Mouse (Mus musculus) embryonic facial prominence, embryonic 13.5 days (tissue): ENCODE data around the gene Cmbl. TPM values are rescaled to one million over a fixed set of nuclear protein-coding genes. Genes with fewer than 3 reads are reported as not detected.
A peak's percentile ranks its signal among the peaks of the same experiment; 100 is the strongest.

Experiments
- ATAC-seq: fragments of 200-750 bp; cut with Nextera tagmentation; 2 replicates; pipeline ENCODE4 v1.8.0; 2017; ENCODE audit warnings: low read depth; ENCODE audit not compliant: insufficient number of reproducible peaks, insufficient read depth, low FRiP score, low TSS enrichment
- H3K27ac ChIP-seq: fragments of 300-500 bp; sonication (generic); 2 replicates; pipeline ENCODE4 v1.5.1; 2015; ENCODE audit warnings: moderate library complexity, mild to moderate bottlenecking, inconsistent platforms
- H3K27me3 ChIP-seq: fragments of 300-500 bp; sonication (generic); 2 replicates; pipeline ENCODE4 v1.6.1; 2015; ENCODE audit warnings: mild to moderate bottlenecking, inconsistent platforms
- H3K36me3 ChIP-seq: fragments of 300-500 bp; sonication (generic); 2 replicates; pipeline ENCODE4 v1.6.1; 2015; ENCODE audit warnings: mild to moderate bottlenecking, inconsistent platforms
- H3K4me1 ChIP-seq: fragments of 300-500 bp; sonication (generic); 2 replicates; pipeline ENCODE4 v1.6.1; 2015; ENCODE audit warnings: inconsistent platforms
- H3K4me2 ChIP-seq: fragments of 300-500 bp; sonication (generic); 2 replicates; pipeline ENCODE4 v1.6.1; 2015; ENCODE audit warnings: moderate library complexity, mild to moderate bottlenecking, inconsistent platforms
- H3K4me3 ChIP-seq: fragments of 300-500 bp; sonication (generic); 2 replicates; pipeline ENCODE4 v1.5.1; 2015; ENCODE audit warnings: mild to moderate bottlenecking, inconsistent platforms
- H3K9ac ChIP-seq: fragments of 300-500 bp; sonication (generic); 2 replicates; pipeline ENCODE4 v1.6.1; 2015; ENCODE audit warnings: mild to moderate bottlenecking, inconsistent platforms
- H3K9me3 ChIP-seq: fragments of 300-500 bp; sonication (generic); 2 replicates; pipeline ENCODE4 v1.6.1; 2016; ENCODE audit warnings: inconsistent platforms
- WGBS: fragments of 180-500 bp; shearing (Covaris S2); methylation state at CpG from one replicate; pipeline ENCODE4 v1.1.7; 2015; ENCODE audit warnings: mixed read lengths; 5-methylcytosine and 5-hydroxymethylcytosine counted together
- polyA plus RNA-seq: library from polyadenylated mRNA; unstranded; fragments of >200 nt; fragmentation: Nextera tagmentation; extraction: Ambion mirVana; gene quantifications from 2 replicates; pipeline ENCODE4 v1.2.1, GENCODE M21; 2015

Cmbl gene
- polyA plus RNA-seq, 1 experiment from 2014 or later, result 2.7 TPM

DNA sequence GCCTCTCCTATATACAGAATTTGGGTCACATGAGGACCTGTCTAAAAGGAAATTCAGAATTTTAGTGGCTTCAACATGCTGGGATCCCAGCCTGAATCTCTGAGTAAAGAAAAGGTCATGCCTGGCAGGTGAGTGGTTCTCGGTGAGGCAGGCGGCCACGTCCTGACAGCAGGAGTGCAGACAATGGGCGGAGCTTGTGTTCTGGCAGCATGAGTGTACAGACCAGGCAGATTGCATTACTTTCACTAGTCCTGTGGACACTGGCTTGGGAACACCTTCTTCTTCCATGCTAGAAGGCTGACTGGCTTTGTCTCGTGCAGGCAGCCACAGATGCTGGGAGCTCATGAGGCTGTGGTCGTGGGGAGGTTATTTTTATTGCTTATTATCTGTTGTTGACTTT, 41.6 kb downstream of the Cmbl start:
- Histone ChIP-seq H3K4me1 (peaks cover 14% of the 10 kb centered on the region), H3K9me3 (no peaks in the 10 kb centered on the region), H3K4me2 (no peak overlapping the region), H3K36me3 (peaks cover 5% of the 10 kb centered on the region), H3K4me3 (no peak overlapping the region), H3K27me3 (no peaks in the 10 kb centered on the region), H3K9ac (no peak overlapping the region), H3K27ac (no peak overlapping the region)
- no peak for ATAC-seq
- WGBS, result 74% methylated on average over 6 of the region's 6 CpGs

DNA sequence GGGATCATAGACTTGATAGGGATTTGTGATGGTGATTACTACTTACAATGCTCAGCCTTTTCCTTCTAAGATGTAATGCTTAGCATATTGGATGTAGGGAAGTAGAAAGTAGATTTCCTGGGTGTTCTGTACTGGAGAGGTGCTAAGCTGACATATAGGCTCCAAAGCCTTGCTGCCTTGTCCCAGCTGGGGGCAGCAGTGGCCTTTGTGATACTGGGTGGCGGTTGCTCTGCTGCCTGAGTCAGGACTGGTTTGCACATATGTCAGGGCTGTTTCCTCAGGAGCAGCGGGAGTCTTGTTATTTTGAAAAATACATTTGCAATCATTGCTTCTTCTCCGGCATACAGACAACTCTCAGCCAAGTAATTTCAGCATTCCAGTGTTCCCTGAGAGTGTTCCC, 45.8 kb downstream of the Cmbl start:
- no peak overlapping the region for H3K9ac ChIP-seq
- ATAC-seq, result no peak
- peaks cover 5% of the 10 kb centered on the region for H3K36me3 ChIP-seq
- no peaks in the 10 kb centered on the region for H3K27me3 ChIP-seq
- WGBS, result 41% methylated on average over 3 of the region's 3 CpGs
- H3K27ac ChIP-seq, result no peak overlapping the region
- no peaks in the 10 kb centered on the region for H3K9me3 ChIP-seq
- H3K4me3 ChIP-seq, result no peak overlapping the region
- H3K4me1 ChIP-seq, result peaks cover 8% of the 10 kb centered on the region; the same call in 1 of the 2 replicates
- no peak overlapping the region for H3K4me2 ChIP-seq

DNA sequence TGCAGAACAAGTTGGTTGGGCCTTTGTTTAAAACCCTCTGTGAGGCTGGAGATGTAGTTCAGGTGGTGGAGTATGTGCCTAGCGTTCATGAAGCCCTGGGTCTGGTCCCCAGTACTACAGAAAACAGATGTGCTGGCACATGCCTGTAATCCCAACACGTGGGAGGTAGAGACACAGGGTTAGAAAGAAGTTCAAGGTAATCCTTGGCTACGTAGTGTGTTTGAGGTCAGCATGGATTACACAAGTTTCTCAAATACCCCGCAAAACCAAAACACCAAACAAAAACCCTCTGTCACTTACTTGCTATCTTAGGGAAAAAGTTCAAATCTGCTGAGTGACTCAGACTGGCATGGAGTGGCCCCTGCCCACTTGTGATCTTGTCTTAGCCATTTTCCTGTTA, 46.8 kb downstream of the Cmbl start:
- peaks cover 8% of the 10 kb centered on the region; the same call in 1 of the 2 replicates for H3K4me1 ChIP-seq
- H3K9ac ChIP-seq, result no peak overlapping the region
- no peak overlapping the region for H3K4me3 ChIP-seq
- H3K27me3 ChIP-seq, result no peaks in the 10 kb centered on the region
- 65% methylated on average over 4 of the region's 4 CpGs for WGBS
- H3K27ac ChIP-seq, result no peak overlapping the region
- H3K4me2 ChIP-seq, result no peak overlapping the region
- H3K36me3 ChIP-seq, result peaks cover 11% of the 10 kb centered on the region
- ATAC-seq, result no peak
- H3K9me3 ChIP-seq, result no peaks in the 10 kb centered on the region

DNA sequence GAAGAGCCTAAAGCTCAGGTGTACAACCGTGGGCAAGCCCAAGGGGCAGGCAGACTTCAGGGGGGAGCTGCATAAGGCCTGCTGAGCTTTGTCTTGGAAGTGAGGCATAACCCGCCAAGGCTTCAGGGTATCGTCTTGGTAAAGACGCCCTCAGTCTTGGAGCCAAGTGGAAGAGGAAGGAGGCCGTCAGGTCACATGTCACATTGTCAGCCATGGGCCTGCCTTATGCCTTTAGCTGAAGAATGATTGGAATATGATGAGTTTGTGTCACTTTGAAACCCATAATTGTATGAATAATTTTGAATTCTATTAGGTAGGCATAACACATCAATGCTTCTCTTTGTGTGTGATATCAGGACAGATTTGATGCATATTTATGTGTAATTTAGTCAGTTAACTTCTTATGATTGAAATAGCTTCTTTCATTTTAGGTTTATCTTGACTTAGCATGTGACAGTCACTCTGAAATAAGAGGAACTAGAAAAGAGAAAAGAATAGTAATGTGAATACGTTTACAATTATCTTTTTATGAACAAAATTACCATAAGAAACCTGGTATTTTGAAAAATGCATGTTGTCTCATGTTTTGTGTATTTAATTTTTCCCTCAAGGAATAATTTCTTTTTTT, 48.8 kb downstream of the Cmbl start:
- Histone ChIP-seq H3K4me3 (no peak overlapping the region), H3K4me2 (no peak overlapping the region), H3K36me3 (peaks cover 26% of the 10 kb centered on the region), H3K4me1 (peaks cover 8% of the 10 kb centered on the region; the same call in 1 of the 2 replicates), H3K9me3 (no peaks in the 10 kb centered on the region), H3K9ac (no peak overlapping the region), H3K27me3 (no peaks in the 10 kb centered on the region), H3K27ac (no peak overlapping the region)
- 85% methylated on average over 6 of the region's 6 CpGs for WGBS
- no peak for ATAC-seq

DNA sequence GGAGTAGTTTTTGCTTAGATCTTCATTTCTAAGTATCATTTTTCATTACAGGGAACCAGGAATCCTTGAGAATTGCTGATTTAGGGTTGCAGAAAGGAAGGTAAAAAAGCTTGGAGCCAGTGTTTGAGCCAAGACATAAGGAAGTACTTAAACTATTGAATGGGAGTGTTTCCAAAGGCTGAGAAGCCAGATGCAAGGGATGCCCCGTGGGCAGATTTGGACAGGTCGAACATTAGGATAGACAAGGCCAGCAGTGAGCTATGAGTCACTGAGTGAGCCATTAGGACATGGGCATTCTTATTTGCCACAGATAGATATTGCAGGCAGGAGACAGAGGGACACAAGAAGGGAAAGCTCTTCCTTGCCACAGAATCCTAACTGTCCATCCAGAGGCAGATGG, 49.5 kb downstream of the Cmbl start:
- Histone ChIP-seq H3K27ac (no peak overlapping the region), H3K9me3 (no peaks in the 10 kb centered on the region), H3K4me1 (peaks cover 8% of the 10 kb centered on the region; the same call in 1 of the 2 replicates), H3K36me3 (peaks cover 30% of the 10 kb centered on the region), H3K4me2 (no peak overlapping the region), H3K27me3 (no peaks in the 10 kb centered on the region), H3K9ac (no peak overlapping the region), H3K4me3 (no peak overlapping the region)
- ATAC-seq, result no peak
- 31% methylated on average over 2 of the region's 2 CpGs for WGBS

DNA sequence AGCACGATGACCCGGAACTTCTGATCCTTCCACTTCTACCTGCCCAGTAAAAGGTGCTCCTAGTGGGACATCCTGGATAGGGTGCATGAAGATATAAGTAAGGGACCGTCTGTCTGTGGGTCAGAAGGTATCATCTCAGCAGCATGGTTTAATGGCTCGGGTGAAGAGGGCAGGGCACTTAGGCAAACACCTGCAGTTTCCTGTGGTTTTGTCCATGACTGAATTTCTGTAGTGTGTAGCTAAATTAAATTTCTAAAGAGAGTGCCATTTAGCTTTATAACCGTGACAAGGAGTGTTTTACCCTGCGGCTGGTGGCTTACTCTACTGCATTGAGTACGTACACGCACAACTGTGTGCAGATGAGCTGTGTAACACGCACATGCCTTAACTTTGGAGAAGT, 52.1 kb downstream of the Cmbl start:
- Histone ChIP-seq H3K9ac (no peak overlapping the region), H3K4me1 (no peaks in the 10 kb centered on the region), H3K4me3 (no peak overlapping the region), H3K4me2 (no peak overlapping the region), H3K27ac (no peak overlapping the region), H3K9me3 (no peaks in the 10 kb centered on the region), H3K27me3 (no peaks in the 10 kb centered on the region), H3K36me3 (peaks cover 37% of the 10 kb centered on the region)
- WGBS, result 86% methylated on average over 9 of the region's 9 CpGs
- no peak for ATAC-seq

DNA sequence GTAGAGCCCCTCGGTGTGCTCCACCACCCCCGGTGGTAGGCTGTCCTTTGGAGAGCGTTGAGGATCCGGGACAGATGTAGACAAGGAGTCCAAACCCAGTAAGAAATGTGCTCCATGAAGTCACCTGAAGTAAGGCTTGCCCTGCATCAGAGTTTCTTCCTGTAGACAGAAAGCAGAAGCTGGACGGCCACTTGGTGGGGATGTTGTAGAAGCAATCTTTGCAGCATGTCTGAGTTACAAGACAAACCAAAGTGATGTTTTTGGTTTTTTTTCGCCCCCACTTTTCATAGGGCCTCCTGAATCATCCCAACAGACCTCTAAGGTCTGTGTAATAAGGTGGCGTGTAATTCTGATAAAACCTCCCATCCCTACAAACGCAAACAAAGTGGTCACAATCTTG, 54.3 kb downstream of the Cmbl start:
- H3K4me2 ChIP-seq, result no peak overlapping the region
- H3K27ac ChIP-seq, result no peak overlapping the region
- H3K9ac ChIP-seq, result no peak overlapping the region
- no peaks in the 10 kb centered on the region for H3K4me1 ChIP-seq
- peaks cover 45% of the 10 kb centered on the region for H3K36me3 ChIP-seq
- H3K27me3 ChIP-seq, result no peaks in the 10 kb centered on the region
- WGBS, result 83% methylated on average over 8 of the region's 8 CpGs
- ATAC-seq, result no peak
- no peak overlapping the region for H3K4me3 ChIP-seq
- no peaks in the 10 kb centered on the region for H3K9me3 ChIP-seq

DNA sequence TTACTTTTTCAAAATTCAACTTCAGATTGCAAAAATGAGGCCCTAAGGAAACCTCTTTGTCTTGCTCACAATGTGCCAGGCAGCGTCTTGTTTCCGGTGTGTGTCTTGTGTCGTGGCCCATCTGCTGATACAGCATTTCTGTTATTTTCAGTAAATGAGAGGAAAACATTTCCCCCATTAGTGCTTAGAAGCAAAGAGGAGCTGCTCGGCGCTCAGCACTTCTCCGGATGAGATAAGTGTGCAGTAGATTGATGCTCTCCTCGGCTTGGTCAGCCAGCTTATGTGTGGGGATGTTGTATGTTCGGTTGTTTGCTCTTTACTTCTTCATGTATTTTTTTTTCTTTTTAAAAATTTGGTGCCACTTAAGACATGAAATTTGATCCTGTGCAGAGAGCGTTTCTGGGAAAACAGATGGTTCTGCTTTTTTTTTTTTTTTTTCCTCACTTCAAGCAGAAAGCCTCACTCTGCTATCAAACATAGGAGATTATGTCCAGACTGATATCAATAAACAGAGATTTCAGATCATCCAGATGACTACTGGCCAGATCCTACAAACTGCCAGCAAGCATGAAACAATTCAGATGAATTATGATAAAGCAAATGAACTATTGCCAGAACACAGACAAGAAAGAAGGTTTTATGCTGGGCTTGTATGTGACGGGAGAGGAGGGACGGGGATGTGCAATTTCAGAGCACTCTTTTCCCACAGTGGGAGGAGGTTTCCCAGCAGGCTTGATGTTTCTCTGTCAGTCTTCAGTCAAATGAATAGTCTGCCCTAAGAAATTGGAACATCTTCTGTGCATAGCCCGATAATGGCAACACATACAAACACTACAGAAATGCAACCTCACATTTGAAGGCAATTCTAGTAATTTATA, 62.3 kb downstream of the Cmbl start:
- no peak for ATAC-seq
- Histone ChIP-seq H3K4me2 (peak overlapping the region; percentile 21; the same call in 1 of the 2 replicates), H3K27ac (peak overlapping the region; percentile 73), H3K9ac (no peak overlapping the region), H3K4me1 (peaks cover 25% of the 10 kb centered on the region), H3K27me3 (no peaks in the 10 kb centered on the region), H3K4me3 (no peak overlapping the region), H3K36me3 (peaks cover 8% of the 10 kb centered on the region), H3K9me3 (no peaks in the 10 kb centered on the region)
- 18% methylated on average over 12 of the region's 12 CpGs for WGBS

DNA sequence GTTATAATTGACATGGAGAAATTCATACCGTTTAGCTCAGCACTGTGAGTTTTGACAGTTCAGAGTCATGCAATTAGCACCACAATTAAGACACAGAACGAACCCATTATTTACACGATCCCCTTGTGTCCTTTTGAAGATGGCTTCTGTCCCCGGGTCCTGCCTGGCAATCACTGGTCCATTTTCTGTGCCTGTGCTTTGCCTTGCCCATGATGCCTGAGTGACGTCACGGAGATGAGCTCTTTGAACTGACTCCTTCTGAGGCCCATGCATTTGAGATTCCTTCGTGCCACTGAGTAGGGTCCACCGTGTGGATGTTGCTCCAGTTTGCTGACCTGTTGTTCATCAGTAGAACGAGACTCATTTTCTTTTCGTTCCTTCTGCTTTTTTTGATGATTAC, 63.0 kb downstream of the Cmbl start:
- ATAC-seq, result no peak
- peaks cover 25% of the 10 kb centered on the region for H3K4me1 ChIP-seq
- no peaks in the 10 kb centered on the region for H3K9me3 ChIP-seq
- peaks cover 8% of the 10 kb centered on the region for H3K36me3 ChIP-seq
- H3K27me3 ChIP-seq, result no peaks in the 10 kb centered on the region
- H3K9ac ChIP-seq, result no peak overlapping the region
- no peak overlapping the region for H3K4me2 ChIP-seq
- WGBS, result 60% methylated on average over 10 of the region's 10 CpGs
- H3K4me3 ChIP-seq, result no peak overlapping the region
- H3K27ac ChIP-seq, result no peak overlapping the region

DNA sequence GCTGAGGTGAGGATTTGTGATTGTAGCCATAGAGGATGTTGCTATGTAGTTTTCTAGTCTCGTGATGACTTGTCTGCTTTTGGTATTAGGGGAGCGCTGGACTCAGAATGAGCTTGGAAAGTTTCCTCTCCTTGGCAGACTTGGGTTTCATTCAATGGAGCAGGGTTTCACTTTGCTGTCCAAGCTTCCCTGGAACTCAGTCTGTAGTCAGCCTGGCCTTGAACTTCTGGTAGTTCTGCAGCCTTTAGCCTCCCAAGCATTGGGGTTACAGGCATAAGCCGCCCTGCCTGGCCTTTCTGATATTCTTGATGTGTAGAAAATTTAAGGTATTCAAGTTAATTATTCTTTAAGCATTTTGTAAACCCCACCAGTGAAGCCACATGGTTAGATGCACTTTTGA, 64.4 kb downstream of the Cmbl start:
- ATAC-seq, result no peak
- Histone ChIP-seq H3K27ac (no peak overlapping the region), H3K4me2 (no peak overlapping the region), H3K36me3 (no peaks in the 10 kb centered on the region), H3K27me3 (no peaks in the 10 kb centered on the region), H3K4me1 (peaks cover 25% of the 10 kb centered on the region), H3K9me3 (no peaks in the 10 kb centered on the region), H3K9ac (no peak overlapping the region), H3K4me3 (no peak overlapping the region)
- 85% methylated on average over 3 of the region's 3 CpGs for WGBS

DNA sequence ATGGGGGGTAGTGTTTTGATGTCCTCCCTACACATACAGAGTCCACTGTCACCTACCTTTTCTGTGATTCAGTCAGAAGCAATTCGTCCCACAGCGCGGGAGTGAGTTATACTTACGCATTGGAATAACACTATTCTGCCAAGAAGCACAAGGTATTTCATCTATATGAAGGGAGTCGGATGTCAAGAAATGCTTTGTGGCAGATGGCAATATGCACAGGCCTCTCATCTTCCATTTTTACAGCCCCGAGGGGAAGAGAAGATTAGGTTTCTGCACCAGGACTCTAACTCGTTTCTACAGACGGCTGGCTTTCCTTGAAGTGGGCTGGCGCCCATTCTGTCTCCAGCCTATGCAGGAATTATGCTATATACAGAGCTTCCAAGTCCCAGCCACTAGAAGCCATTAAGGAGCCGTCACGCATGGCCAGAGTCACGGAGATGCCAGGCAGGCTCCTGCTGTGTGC, 66.2 kb downstream of the Cmbl start:
- no peak for ATAC-seq
- Histone ChIP-seq H3K27ac (0 out of 2 replicates have a peak overlapping the region, but pooled peaks have one; percentile 16), H3K4me1 (peaks cover 25% of the 10 kb centered on the region), H3K36me3 (no peaks in the 10 kb centered on the region), H3K4me3 (no peak overlapping the region), H3K27me3 (no peaks in the 10 kb centered on the region), H3K4me2 (peak overlapping the region; percentile 22), H3K9me3 (no peaks in the 10 kb centered on the region), H3K9ac (no peak overlapping the region)
- 26% methylated on average over 12 of the region's 12 CpGs for WGBS

DNA sequence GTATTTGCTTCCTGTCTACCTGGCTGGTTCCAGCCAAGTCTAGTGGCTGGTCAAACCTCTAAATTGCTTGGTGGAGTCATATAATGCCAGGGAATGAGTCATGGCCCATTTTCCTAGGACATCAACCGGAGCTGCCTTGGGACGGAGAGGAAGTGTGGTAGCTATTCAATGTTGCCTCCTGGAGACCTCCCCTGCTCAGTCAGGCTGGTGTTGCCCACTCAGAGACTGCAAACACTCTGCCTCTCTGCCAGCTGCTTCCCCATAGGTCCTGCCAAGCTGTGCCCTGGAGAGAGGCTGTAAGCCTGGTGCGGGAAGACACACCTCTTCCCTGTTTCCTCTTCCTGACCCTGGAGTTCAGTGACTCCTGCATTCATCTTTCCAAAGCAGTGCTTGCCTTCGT, 67.3 kb downstream of the Cmbl start:
- Histone ChIP-seq H3K36me3 (no peaks in the 10 kb centered on the region), H3K4me3 (no peak overlapping the region), H3K9ac (no peak overlapping the region), H3K4me1 (peaks cover 20% of the 10 kb centered on the region), H3K4me2 (no peak overlapping the region), H3K27ac (no peak overlapping the region), H3K27me3 (no peaks in the 10 kb centered on the region), H3K9me3 (no peaks in the 10 kb centered on the region)
- WGBS, result 76% methylated on average over 4 of the region's 4 CpGs
- ATAC-seq, result no peak
